Mouse (Mus musculus) olfactory bulb, adult 2 months (tissue): Measurements from ENCODE around the gene Babam2. TPM values are rescaled to one million over a fixed set of nuclear protein-coding genes. Genes with fewer than 3 reads are reported as not detected.

Experiments
- H3K27ac ChIP-seq: fragments of 200-500 bp; 2 replicates; pipeline ENCODE4 v1.5.1; 2012; ENCODE audit warnings: low read depth, low read length; ENCODE audit not compliant: insufficient read depth
- H3K4me1 ChIP-seq: fragments of 200-500 bp; 2 replicates; pipeline ENCODE4 v1.6.1; 2012; ENCODE audit warnings: low read length; ENCODE audit not compliant: control insufficient read depth, insufficient read depth
- H3K4me3 ChIP-seq: fragments of 200-500 bp; 2 replicates; pipeline ENCODE4 v1.5.1; 2012; ENCODE audit warnings: mild to moderate bottlenecking, low read depth, low read length, moderate library complexity; ENCODE audit not compliant: insufficient read depth
- CTCF ChIP-seq: fragments of 200-500 bp; IDR thresholded peaks from 2 replicates; pipeline ENCODE4 v1.5.1; 2012; ENCODE audit warnings: low read depth, mild to moderate bottlenecking, low read length, moderate library complexity; ENCODE audit not compliant: insufficient read depth
- POLR2A ChIP-seq: fragments of 200-500 bp; IDR thresholded peaks from 2 replicates; pipeline ENCODE4 v1.6.1; 2012; ENCODE audit warnings: mild to moderate bottlenecking, low read depth, low read length, moderate library complexity; ENCODE audit not compliant: insufficient read depth
- WGBS: fragments of 180-500 bp; shearing (Covaris S2); methylation state at CpG from one replicate; pipeline ENCODE4 v1.1.7; 2018; 5-methylcytosine and 5-hydroxymethylcytosine counted together
- polyA plus RNA-seq: library from polyadenylated mRNA; stranded (reverse); fragments of >200 nt; gene quantifications from 2 replicates; pipeline ENCODE4 v1.2.4, GENCODE M21; 2012; ENCODE audit warnings: low replicate concordance; ENCODE audit not compliant: missing spikeins, insufficient read depth, insufficient read length

Babam2 gene
- polyA plus RNA-seq, 1 experiment: not detected

GRCm38 (mm10) chr5:31706826-31707225 is 9.3 kb downstream of the Babam2 start:
- Histone ChIP-seq H3K4me3 (no peak overlapping the region), H3K27ac (no peak overlapping the region), H3K4me1 (peaks cover 3% of the 10 kb centered on the region; the same call in 1 of the 2 replicates)
- WGBS: 79% methylated on average over 4 of the region's 4 CpGs
- TF ChIP-seq POLR2A (no peak), CTCF (no peak)

- 89% methylated on average over 1 of the region's 1 CpGs for WGBS
- Histone ChIP-seq H3K4me3 (no peak overlapping the region), H3K4me1 (peaks cover 3% of the 10 kb centered on the region; the same call in 1 of the 2 replicates), H3K27ac (no peak overlapping the region)
- TF ChIP-seq CTCF (no peak), POLR2A (no peak)
These were observed 11.9 kb downstream of the Babam2 start for GRCm38 (mm10) chr5:31709389-31709788.

GRCm38 (mm10) chr5:31713280-31713711 is 15.8 kb downstream of the Babam2 start:
- TF ChIP-seq CTCF (no peak), POLR2A (no peak)
- no peaks in the 10 kb centered on the region for H3K4me1 ChIP-seq
- 74% methylated on average over 2 of the region's 2 CpGs for WGBS
- no peak overlapping the region for H3K27ac ChIP-seq
- no peak overlapping the region for H3K4me3 ChIP-seq

GRCm38 (mm10) chr5:31713841-31714264 is 16.4 kb downstream of the Babam2 start:
- no peaks in the 10 kb centered on the region for H3K4me1 ChIP-seq
- TF ChIP-seq POLR2A (no peak), CTCF (no peak)
- H3K4me3 ChIP-seq: no peak overlapping the region
- no peak overlapping the region for H3K27ac ChIP-seq
- 89% methylated on average over 5 of the region's 5 CpGs for WGBS

GRCm38 (mm10) chr5:31715486-31716150 is 18.1 kb downstream of the Babam2 start:
- Histone ChIP-seq H3K4me3 (no peak overlapping the region), H3K27ac (no peak overlapping the region), H3K4me1 (no peaks in the 10 kb centered on the region)
- 88% methylated on average over 4 of the region's 4 CpGs for WGBS
- no peak for TF ChIP-seq POLR2A

- WGBS: 79% methylated on average over 6 of the region's 6 CpGs
- Histone ChIP-seq H3K27ac (no peak overlapping the region), H3K4me1 (no peaks in the 10 kb centered on the region), H3K4me3 (no peak overlapping the region)
- TF ChIP-seq POLR2A (no peak), CTCF (no peak)
These were observed 27.0 kb downstream of the Babam2 start for GRCm38 (mm10) chr5:31724519-31724918.

- TF ChIP-seq POLR2A: no peak
- no peak for TF ChIP-seq CTCF
- 90% methylated on average over 2 of the region's 2 CpGs for WGBS
These were observed 28.4 kb downstream of the Babam2 start for GRCm38 (mm10) chr5:31725885-31726284.

GRCm38 (mm10) chr5:31727456-31727855 is 30.0 kb downstream of the Babam2 start:
- H3K4me1 ChIP-seq: no peaks in the 10 kb centered on the region
- whole genome bisulfite sequencing: 78% methylated on average over 5 of the region's 5 CpGs
- H3K4me3 ChIP-seq: no peak overlapping the region
- H3K27ac ChIP-seq: no peak overlapping the region
- TF ChIP-seq CTCF (no peak), POLR2A (no peak)

More at GRCm38 (mm10) chr5:31725885-31726284, 28.4 kb downstream of the Babam2 start:
- no peak overlapping the region for H3K4me3 ChIP-seq
- H3K4me1 ChIP-seq: no peaks in the 10 kb centered on the region
- H3K27ac ChIP-seq: no peak overlapping the region

- H3K4me1 ChIP-seq: no peaks in the 10 kb centered on the region
- 69% methylated on average over 3 of the region's 3 CpGs for WGBS
- no peak for TF ChIP-seq CTCF
- no peak for TF ChIP-seq POLR2A
- H3K4me3 ChIP-seq: no peak overlapping the region
- H3K27ac ChIP-seq: no peak overlapping the region
These were observed 35.3 kb downstream of the Babam2 start for GRCm38 (mm10) chr5:31732644-31733338.

- Histone ChIP-seq H3K4me1 (peaks cover 3% of the 10 kb centered on the region), H3K4me3 (no peak overlapping the region), H3K27ac (no peak overlapping the region)
- no peak for TF ChIP-seq POLR2A
- no peak for TF ChIP-seq CTCF
- 96% methylated on average over 1 of the region's 1 CpGs for WGBS
These were observed 44.4 kb downstream of the Babam2 start for GRCm38 (mm10) chr5:31741931-31742330.
